Mouse (Mus musculus): Measurements from ENCODE around the gene Prtn3. TPM values are rescaled to one million over a fixed set of nuclear protein-coding genes. Genes with fewer than 3 reads are reported as not detected.

The Prtn3 gene
- polyA plus RNA-seq, 1 experiment from 2014 or later = 1.4 TPM

GRCm38 (mm10) chr10:79871845-79872244 is 2.4 kb upstream of the Prtn3 start:
- no peak for ATAC-seq (ENCODE audit: insufficient number of reproducible peaks, insufficient read depth, low FRiP score, low read depth)
- H3K36me3 ChIP-seq (ENCODE audit: control insufficient read depth, insufficient read depth, low read length) = no peaks in the 10 kb centered on the region
- peaks cover 0 to 7% of the 10 kb centered on the region in 2 experiments; a peak in 3 of 4 replicates for H3K4me1 ChIP-seq (ENCODE audit: control insufficient read depth in 2 of 2, insufficient read depth in 2 of 2, low read length in 2 of 2)
- no peak overlapping the region for H3K4me2 ChIP-seq (ENCODE audit: low read length)
- H3K9ac ChIP-seq (ENCODE audit: low read length) = no peak overlapping the region
- H3K27me3 ChIP-seq (ENCODE audit: control insufficient read depth, insufficient read depth, low read length) = peaks cover 4% of the 10 kb centered on the region; the same call in 1 of the 2 replicates
- WGBS = 87% methylated on average over 8 of the region's 8 CpGs
- no peak overlapping the region for H3K4me3 ChIP-seq (ENCODE audit: control insufficient read depth in 1 of 2, insufficient read depth in 1 of 2, low read depth in 1 of 2, low read length in 2 of 2)
- no peak overlapping the region for H3K27ac ChIP-seq (replicated peaks in 1 of 2; ENCODE audit: control insufficient read depth in 1 of 2, insufficient read depth in 1 of 2, low read depth in 2 of 2, low read length in 2 of 2)
- H3K9me3 ChIP-seq (ENCODE audit: control insufficient read depth, low read length) = no peaks in the 10 kb centered on the region

GRCm38 (mm10) chr10:79872862-79873261 is 1.4 kb upstream of the Prtn3 start:
- H3K4me3 ChIP-seq (ENCODE audit: control insufficient read depth in 1 of 2, insufficient read depth in 1 of 2, low read depth in 1 of 2, low read length in 2 of 2) = no peak overlapping the region

GRCm38 (mm10) chr10:79873313-79873712 is 963 bp upstream of the Prtn3 start:
- ATAC-seq (ENCODE audit: insufficient number of reproducible peaks, insufficient read depth, low FRiP score, low read depth) = no peak
- Histone ChIP-seq H3K4me1 (ENCODE audit: control insufficient read depth in 2 of 2, insufficient read depth in 2 of 2, low read length in 2 of 2) (peaks cover 0 to 7% of the 10 kb centered on the region in 2 experiments; a peak in 3 of 4 replicates), H3K9ac (ENCODE audit: low read length) (peak overlapping the region; percentile 79), H3K4me2 (ENCODE audit: low read length) (peak overlapping the region; percentile 99), H3K27me3 (ENCODE audit: control insufficient read depth, insufficient read depth, low read length) (peaks cover 4% of the 10 kb centered on the region; the same call in 1 of the 2 replicates), H3K9me3 (ENCODE audit: control insufficient read depth, low read length) (no peaks in the 10 kb centered on the region), H3K4me3 (ENCODE audit: control insufficient read depth in 1 of 2, insufficient read depth in 1 of 2, low read depth in 1 of 2, low read length in 2 of 2) (peak overlapping the region; percentile 61 to 63; a peak in 3 of 4 replicates), H3K27ac (replicated peaks in 1 of 2; ENCODE audit: control insufficient read depth in 1 of 2, insufficient read depth in 1 of 2, low read depth in 2 of 2, low read length in 2 of 2) (no peak overlapping the region), H3K36me3 (ENCODE audit: control insufficient read depth, insufficient read depth, low read length) (no peaks in the 10 kb centered on the region)
- WGBS = 11% methylated on average over 6 of the region's 6 CpGs

More at GRCm38 (mm10) chr10:79872862-79873261, 1.4 kb upstream of the Prtn3 start:
- no peak overlapping the region for H3K27ac ChIP-seq (replicated peaks in 1 of 2; ENCODE audit: control insufficient read depth in 1 of 2, insufficient read depth in 1 of 2, low read depth in 2 of 2, low read length in 2 of 2)
- H3K4me2 ChIP-seq (ENCODE audit: low read length) = no peak overlapping the region
- H3K9me3 ChIP-seq (ENCODE audit: control insufficient read depth, low read length) = no peaks in the 10 kb centered on the region
- H3K27me3 ChIP-seq (ENCODE audit: control insufficient read depth, insufficient read depth, low read length) = peaks cover 4% of the 10 kb centered on the region; the same call in 1 of the 2 replicates
- H3K4me1 ChIP-seq (ENCODE audit: control insufficient read depth in 2 of 2, insufficient read depth in 2 of 2, low read length in 2 of 2) = peaks cover 0 to 7% of the 10 kb centered on the region in 2 experiments; a peak in 3 of 4 replicates
- H3K36me3 ChIP-seq (ENCODE audit: control insufficient read depth, insufficient read depth, low read length) = no peaks in the 10 kb centered on the region
- no peak for ATAC-seq (ENCODE audit: insufficient number of reproducible peaks, insufficient read depth, low FRiP score, low read depth)
- WGBS = 41% methylated on average over 3 of the region's 3 CpGs
- H3K9ac ChIP-seq (ENCODE audit: low read length) = no peak overlapping the region

GRCm38 (mm10) chr10:79873715-79874289 is 474 bp upstream of the Prtn3 start:
- H3K4me3 ChIP-seq (ENCODE audit: control insufficient read depth in 1 of 2, insufficient read depth in 1 of 2, low read depth in 1 of 2, low read length in 2 of 2) = peak overlapping the region; percentile 61 to 63
- no peaks in the 10 kb centered on the region for H3K9me3 ChIP-seq (ENCODE audit: control insufficient read depth, low read length)
- H3K36me3 ChIP-seq (ENCODE audit: control insufficient read depth, insufficient read depth, low read length) = no peaks in the 10 kb centered on the region
- H3K9ac ChIP-seq (ENCODE audit: low read length) = peak overlapping the region; percentile 79
- no peak for ATAC-seq (ENCODE audit: insufficient number of reproducible peaks, insufficient read depth, low FRiP score, low read depth)
- H3K4me1 ChIP-seq (ENCODE audit: control insufficient read depth in 2 of 2, insufficient read depth in 2 of 2, low read length in 2 of 2) = peaks cover 0 to 7% of the 10 kb centered on the region in 2 experiments; a peak in 3 of 4 replicates
- peak overlapping the region; percentile 99 for H3K4me2 ChIP-seq (ENCODE audit: low read length)
- H3K27ac ChIP-seq (replicated peaks in 1 of 2; ENCODE audit: control insufficient read depth in 1 of 2, insufficient read depth in 1 of 2, low read depth in 2 of 2, low read length in 2 of 2) = no peak overlapping the region
- 4% methylated on average over 26 of the region's 26 CpGs for WGBS
- peaks cover 4% of the 10 kb centered on the region; the same call in 1 of the 2 replicates for H3K27me3 ChIP-seq (ENCODE audit: control insufficient read depth, insufficient read depth, low read length)

GRCm38 (mm10) chr10:79877174-79877573 is 2.9 kb downstream of the Prtn3 start:
- H3K4me3 ChIP-seq (ENCODE audit: control insufficient read depth in 1 of 2, insufficient read depth in 1 of 2, low read depth in 1 of 2, low read length in 2 of 2) = no peak overlapping the region
- peaks cover 5 to 13% of the 10 kb centered on the region in 2 experiments; a peak in 3 of 4 replicates for H3K4me1 ChIP-seq (ENCODE audit: control insufficient read depth in 2 of 2, insufficient read depth in 2 of 2, low read length in 2 of 2)
- H3K9ac ChIP-seq (ENCODE audit: low read length) = no peak overlapping the region
- peaks cover 4% of the 10 kb centered on the region; the same call in 1 of the 2 replicates for H3K27me3 ChIP-seq (ENCODE audit: control insufficient read depth, insufficient read depth, low read length)
- H3K27ac ChIP-seq (replicated peaks in 1 of 2; ENCODE audit: control insufficient read depth in 1 of 2, insufficient read depth in 1 of 2, low read depth in 2 of 2, low read length in 2 of 2) = no peak overlapping the region
- H3K36me3 ChIP-seq (ENCODE audit: control insufficient read depth, insufficient read depth, low read length) = no peaks in the 10 kb centered on the region
- ATAC-seq (ENCODE audit: insufficient number of reproducible peaks, insufficient read depth, low FRiP score, low read depth) = no peak
- H3K9me3 ChIP-seq (ENCODE audit: control insufficient read depth, low read length) = no peaks in the 10 kb centered on the region
- WGBS = 36% methylated on average over 1 of the region's 1 CpGs
- H3K4me2 ChIP-seq (ENCODE audit: low read length) = no peak overlapping the region

DNA sequence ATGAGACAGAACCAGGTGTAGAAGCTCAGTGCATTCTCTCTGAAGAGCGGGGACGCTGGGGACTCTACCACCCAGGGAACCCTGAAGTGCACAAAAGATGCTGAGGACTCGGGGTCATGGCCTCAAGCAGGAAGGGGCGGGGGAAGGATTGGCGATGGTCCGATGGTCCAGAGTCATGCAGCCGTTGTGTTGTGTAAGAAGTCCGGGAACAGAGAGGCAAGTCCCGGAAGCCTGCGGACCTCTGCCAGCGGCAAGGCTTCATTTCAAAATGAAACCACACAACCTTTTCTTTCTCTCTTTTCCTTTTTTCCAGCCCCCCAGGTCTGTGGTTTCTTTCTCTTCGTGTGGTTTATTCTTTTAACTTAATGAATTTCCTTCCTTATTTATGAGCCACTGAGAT is 3.5 kb downstream of the Prtn3 start:
- H3K36me3 ChIP-seq (ENCODE audit: control insufficient read depth, insufficient read depth, low read length) = no peaks in the 10 kb centered on the region
- H3K27ac ChIP-seq (replicated peaks in 1 of 2; ENCODE audit: control insufficient read depth in 1 of 2, insufficient read depth in 1 of 2, low read depth in 2 of 2, low read length in 2 of 2) = no peak overlapping the region
- no peaks in the 10 kb centered on the region for H3K9me3 ChIP-seq (ENCODE audit: control insufficient read depth, low read length)
- no peak overlapping the region for H3K4me3 ChIP-seq (ENCODE audit: control insufficient read depth in 1 of 2, insufficient read depth in 1 of 2, low read depth in 1 of 2, low read length in 2 of 2)
- H3K4me1 ChIP-seq (ENCODE audit: control insufficient read depth in 2 of 2, insufficient read depth in 2 of 2, low read length in 2 of 2) = peaks cover 9 to 15% of the 10 kb centered on the region in 2 experiments
- no peak overlapping the region for H3K4me2 ChIP-seq (ENCODE audit: low read length)
- no peak for ATAC-seq (ENCODE audit: insufficient number of reproducible peaks, insufficient read depth, low FRiP score, low read depth)
- H3K27me3 ChIP-seq (ENCODE audit: control insufficient read depth, insufficient read depth, low read length) = peaks cover 7% of the 10 kb centered on the region
- H3K9ac ChIP-seq (ENCODE audit: low read length) = no peak overlapping the region
- 57% methylated on average over 12 of the region's 12 CpGs for WGBS

DNA sequence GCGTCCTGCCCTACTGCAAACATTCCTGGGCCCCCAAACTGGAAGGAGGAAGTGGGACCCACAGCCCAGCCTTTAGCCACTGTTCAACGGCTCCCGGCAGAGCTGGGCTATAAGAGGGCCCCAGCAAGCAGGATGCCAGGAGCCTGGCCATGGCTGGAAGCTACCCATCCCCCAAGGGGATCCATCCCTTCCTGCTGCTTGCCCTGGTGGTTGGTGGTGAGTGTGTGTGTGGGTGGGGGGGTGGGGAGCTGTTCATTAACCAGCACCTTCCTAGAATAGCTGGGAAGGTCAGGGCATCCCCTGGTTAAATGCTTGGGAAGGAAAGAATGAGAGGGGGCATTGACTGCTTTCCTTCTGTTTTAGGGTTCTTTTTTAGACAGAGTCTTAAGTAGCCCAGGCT is 5.3 kb downstream of the Prtn3 start:
- no peak for ATAC-seq (ENCODE audit: insufficient number of reproducible peaks, insufficient read depth, low FRiP score, low read depth)
- Histone ChIP-seq H3K27me3 (ENCODE audit: control insufficient read depth, insufficient read depth, low read length) (peaks cover 6% of the 10 kb centered on the region; the same call in 1 of the 2 replicates), H3K27ac (replicated peaks in 1 of 2; ENCODE audit: control insufficient read depth in 1 of 2, insufficient read depth in 1 of 2, low read depth in 2 of 2, low read length in 2 of 2) (no peak overlapping the region), H3K9me3 (ENCODE audit: control insufficient read depth, low read length) (no peaks in the 10 kb centered on the region), H3K4me2 (ENCODE audit: low read length) (no peak overlapping the region), H3K36me3 (ENCODE audit: control insufficient read depth, insufficient read depth, low read length) (no peaks in the 10 kb centered on the region), H3K9ac (ENCODE audit: low read length) (0 out of 2 replicates have a peak overlapping the region, but pooled peaks have one; percentile 38), H3K4me3 (ENCODE audit: control insufficient read depth in 1 of 2, insufficient read depth in 1 of 2, low read depth in 1 of 2, low read length in 2 of 2) (no peak overlapping the region), H3K4me1 (ENCODE audit: control insufficient read depth in 2 of 2, insufficient read depth in 2 of 2, low read length in 2 of 2) (peaks cover 9 to 13% of the 10 kb centered on the region in 2 experiments)
- WGBS = 17% methylated on average over 3 of the region's 3 CpGs
